Mouse (Mus musculus) stomach, embryonic 14.5 days (tissue): Measurements from ENCODE around the gene Arhgap42. TPM values are rescaled to one million over a fixed set of nuclear protein-coding genes. Genes with fewer than 3 reads are reported as not detected.
A peak's percentile ranks its signal among the peaks of the same experiment; 100 is the strongest.

Experiments
- ATAC-seq: fragments of 200-750 bp; cut with Nextera tagmentation; 2 replicates; pipeline ENCODE4 v1.8.0; 2017; ENCODE audit warnings: low read depth, moderate TSS enrichment; ENCODE audit not compliant: insufficient number of reproducible peaks, insufficient read depth, low FRiP score
- H3K27ac ChIP-seq: fragments of 300-500 bp; sonication (generic); 2 replicates; pipeline ENCODE4 v1.5.1; 2014; ENCODE audit warnings: mild to moderate bottlenecking, low read length, moderate library complexity, mixed read lengths
- H3K27me3 ChIP-seq: fragments of 300-500 bp; sonication (generic); 2 replicates; pipeline ENCODE4 v1.6.1; 2014; ENCODE audit warnings: low read length, control low read depth, mixed read lengths; ENCODE audit not compliant: control insufficient read depth, insufficient read depth
- H3K36me3 ChIP-seq: fragments of 300-500 bp; sonication (generic); 2 replicates; pipeline ENCODE4 v1.6.1; 2014; ENCODE audit warnings: mild to moderate bottlenecking, control low read depth, low read length, moderate library complexity, mixed read lengths; ENCODE audit not compliant: control insufficient read depth, insufficient read depth
- H3K4me1 ChIP-seq: fragments of 300-500 bp; sonication (generic); 2 replicates; pipeline ENCODE4 v1.6.1; 2014; ENCODE audit warnings: low read length, control low read depth, mixed read lengths; ENCODE audit not compliant: control insufficient read depth, insufficient read depth
- H3K4me2 ChIP-seq: fragments of 300-500 bp; sonication (generic); replicated peaks from 2 replicates; pipeline ENCODE4 v1.6.1; 2014; ENCODE audit warnings: low read depth, low read length, control low read depth
- H3K4me3 ChIP-seq: fragments of 300-500 bp; sonication (generic); 2 replicates; pipeline ENCODE4 v1.5.1; 2014; ENCODE audit warnings: low read depth, low read length, control low read depth
- H3K9ac ChIP-seq: fragments of 300-500 bp; sonication (generic); replicated peaks from 2 replicates; pipeline ENCODE4 v1.6.1; 2014; ENCODE audit warnings: low read depth, mild to moderate bottlenecking, control low read depth, low read length, moderate library complexity, mixed read lengths
- H3K9me3 ChIP-seq: fragments of 300-500 bp; sonication (generic); 2 replicates; pipeline ENCODE4 v1.6.1; 2016; ENCODE audit warnings: low read depth, low read length, control low read depth; ENCODE audit not compliant: control insufficient read depth
- WGBS: fragments of 180-500 bp; shearing (Covaris S2); extraction: QIAGEN DNeasy Blood & Tissue Kit; methylation state at CpG from one replicate; pipeline ENCODE4 v1.1.7; 2014; 5-methylcytosine and 5-hydroxymethylcytosine counted together
- polyA plus RNA-seq: library from polyadenylated mRNA; unstranded; fragments of >200 nt; fragmentation: Nextera tagmentation; extraction: Ambion mirVana; gene quantifications from 2 replicates; pipeline ENCODE4 v1.2.1, GENCODE M21; 2014

The Arhgap42 gene
- polyA plus RNA-seq, 1 experiment from 2014 or later = 44.6 TPM

DNA sequence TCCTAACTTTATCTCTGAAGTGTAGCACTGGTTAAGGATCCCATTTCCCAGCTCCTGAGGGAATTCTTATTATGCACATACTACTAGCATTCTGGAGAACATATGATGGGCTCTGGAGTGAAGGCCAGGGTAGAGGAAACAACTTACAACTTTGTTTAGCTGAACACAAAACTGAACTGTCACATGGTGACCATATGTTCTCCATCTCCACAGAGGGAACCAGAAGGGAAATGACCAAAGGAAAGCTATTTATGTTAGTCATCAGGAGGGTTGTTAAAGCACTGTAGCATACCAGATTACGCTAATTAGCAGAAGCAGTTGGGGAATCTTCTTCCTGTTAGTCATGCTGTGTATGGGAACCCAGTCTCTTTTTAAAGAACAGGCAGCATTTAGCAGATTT lies 145.8 kb downstream of the Arhgap42 start:
- H3K4me3 ChIP-seq = no peak overlapping the region
- no peaks in the 10 kb centered on the region for H3K27me3 ChIP-seq
- no peaks in the 10 kb centered on the region for H3K36me3 ChIP-seq
- no peaks in the 10 kb centered on the region for H3K4me1 ChIP-seq
- no peaks in the 10 kb centered on the region for H3K9me3 ChIP-seq
- H3K4me2 ChIP-seq = no peak overlapping the region
- H3K9ac ChIP-seq = no peak overlapping the region
- ATAC-seq = no peak
- no peak overlapping the region for H3K27ac ChIP-seq
- 49% methylated on average over 1 of the region's 1 CpGs for WGBS

DNA sequence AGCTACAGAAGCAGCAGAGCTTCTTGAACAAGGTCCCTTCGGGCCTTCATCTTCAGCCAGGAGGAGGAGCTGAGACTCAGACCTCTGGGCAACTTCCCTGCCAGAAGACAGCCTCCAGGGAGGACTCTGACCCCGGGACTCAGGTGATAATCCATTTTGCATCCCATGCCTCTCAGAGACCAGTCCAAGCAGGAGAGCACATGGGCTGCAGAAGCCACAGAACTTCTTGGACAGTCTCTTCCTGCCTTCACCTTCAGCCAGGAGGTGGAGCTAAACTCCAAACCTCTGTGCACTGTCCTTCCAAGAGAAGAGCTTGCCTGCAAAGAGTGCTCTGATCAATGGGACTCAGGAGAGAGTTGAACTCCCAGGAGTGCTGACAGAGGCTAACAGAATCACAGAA lies 155.5 kb downstream of the Arhgap42 start:
- no peak for ATAC-seq
- no peaks in the 10 kb centered on the region for H3K4me1 ChIP-seq
- H3K4me3 ChIP-seq = no peak overlapping the region
- no peaks in the 10 kb centered on the region for H3K36me3 ChIP-seq
- no peaks in the 10 kb centered on the region for H3K27me3 ChIP-seq
- 81% methylated on average over 2 of the region's 2 CpGs for WGBS
- H3K27ac ChIP-seq = no peak overlapping the region
- no peak overlapping the region for H3K4me2 ChIP-seq
- no peaks in the 10 kb centered on the region for H3K9me3 ChIP-seq
- no peak overlapping the region for H3K9ac ChIP-seq

DNA sequence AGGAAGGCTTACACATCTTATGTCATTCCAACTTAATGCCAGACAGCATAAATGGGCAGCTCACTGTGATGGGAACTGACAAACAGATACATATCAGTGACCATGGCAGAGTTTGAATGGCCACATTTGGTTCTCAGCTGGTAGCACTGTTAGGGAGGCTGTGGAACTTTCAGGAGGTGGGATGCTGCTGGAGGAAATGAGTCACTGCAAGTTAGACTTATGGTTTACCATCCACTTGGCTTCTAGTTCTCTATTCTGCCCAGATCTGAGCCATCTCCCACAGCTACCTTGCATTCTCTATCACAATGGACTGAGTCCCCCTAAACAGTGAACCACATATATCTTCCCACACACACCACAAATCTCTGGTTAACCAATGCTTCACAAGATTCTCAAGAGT lies 186.0 kb downstream of the Arhgap42 start:
- no peak for ATAC-seq
- H3K4me3 ChIP-seq = no peak overlapping the region
- H3K9me3 ChIP-seq = no peaks in the 10 kb centered on the region
- H3K4me1 ChIP-seq = no peaks in the 10 kb centered on the region
- H3K27me3 ChIP-seq = no peaks in the 10 kb centered on the region
- H3K4me2 ChIP-seq = no peak overlapping the region
- no peak overlapping the region for H3K9ac ChIP-seq
- no peaks in the 10 kb centered on the region for H3K36me3 ChIP-seq
- no peak overlapping the region for H3K27ac ChIP-seq

DNA sequence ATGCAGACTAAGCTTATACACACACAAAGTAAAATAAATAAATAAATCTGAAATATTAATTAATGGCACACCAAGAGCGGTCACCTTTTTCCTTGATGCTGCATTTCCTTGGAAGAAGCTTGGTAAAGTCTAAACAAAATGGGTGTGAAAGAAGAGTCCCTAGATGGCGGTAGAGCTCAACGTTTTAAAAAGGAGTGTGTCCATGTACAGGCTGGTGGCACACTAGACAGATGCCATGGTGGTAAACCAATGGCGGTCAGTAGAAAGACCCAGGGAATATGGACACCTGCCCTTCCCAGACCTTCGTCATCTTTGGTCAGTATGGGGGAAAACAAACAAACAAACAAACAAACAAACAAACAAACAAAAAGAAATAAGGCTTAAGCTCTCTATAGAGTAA lies 187.7 kb downstream of the Arhgap42 start:
- H3K27ac ChIP-seq = no peak overlapping the region
- H3K9ac ChIP-seq = no peak overlapping the region
- ATAC-seq = peak; percentile 63; the same call in 1 of the 2 replicates
- H3K4me3 ChIP-seq = no peak overlapping the region
- no peaks in the 10 kb centered on the region for H3K36me3 ChIP-seq
- no peaks in the 10 kb centered on the region for H3K9me3 ChIP-seq
- 43% methylated on average over 5 of the region's 5 CpGs for WGBS
- H3K27me3 ChIP-seq = no peaks in the 10 kb centered on the region
- H3K4me1 ChIP-seq = no peaks in the 10 kb centered on the region
- H3K4me2 ChIP-seq = no peak overlapping the region

DNA sequence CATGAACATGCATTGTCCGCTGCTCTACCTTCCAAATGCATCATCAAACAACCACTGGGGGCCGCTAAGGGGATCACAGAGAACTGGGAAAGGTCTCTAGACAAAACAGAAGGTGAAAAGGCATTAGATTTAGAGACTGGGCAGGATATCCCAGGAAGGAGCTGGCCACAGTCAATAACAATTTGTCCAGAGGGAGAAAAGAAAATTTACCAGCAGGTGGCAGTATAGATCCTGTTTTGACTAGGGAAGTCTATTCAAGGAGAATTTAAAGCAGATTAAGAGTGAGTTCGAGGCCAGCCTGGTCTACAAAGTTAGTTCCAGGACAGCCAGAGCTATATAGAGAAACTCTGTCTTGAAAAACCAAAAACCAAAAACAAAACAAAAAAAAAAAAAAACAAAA lies 189.7 kb downstream of the Arhgap42 start:
- Histone ChIP-seq H3K27ac (no peak overlapping the region), H3K27me3 (no peaks in the 10 kb centered on the region), H3K9ac (no peak overlapping the region), H3K9me3 (no peaks in the 10 kb centered on the region), H3K4me2 (no peak overlapping the region), H3K36me3 (peaks cover 2% of the 10 kb centered on the region; the same call in 1 of the 2 replicates), H3K4me3 (no peak overlapping the region), H3K4me1 (no peaks in the 10 kb centered on the region)
- no peak for ATAC-seq
- 52% methylated on average over 3 of the region's 3 CpGs for WGBS

DNA sequence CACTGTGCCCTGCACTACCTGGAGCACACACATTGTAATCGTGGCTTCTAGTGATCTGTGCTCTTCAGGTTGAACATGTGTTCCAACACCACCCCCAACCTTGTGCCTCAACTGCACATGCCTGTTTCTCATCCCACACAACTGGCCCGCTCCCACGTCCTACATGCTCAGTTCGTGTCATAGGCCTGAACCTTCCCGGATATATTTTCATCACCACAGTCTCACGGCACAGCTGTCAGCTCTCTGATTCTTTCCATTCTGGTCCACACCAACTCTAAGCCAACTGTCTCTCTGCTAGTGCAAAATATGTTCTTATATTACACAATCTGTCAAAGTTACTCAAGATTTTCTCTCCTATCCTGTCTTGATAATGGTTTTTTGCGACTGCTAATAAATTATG lies 197.9 kb downstream of the Arhgap42 start:
- H3K27ac ChIP-seq = no peak overlapping the region
- no peaks in the 10 kb centered on the region for H3K4me1 ChIP-seq

DNA sequence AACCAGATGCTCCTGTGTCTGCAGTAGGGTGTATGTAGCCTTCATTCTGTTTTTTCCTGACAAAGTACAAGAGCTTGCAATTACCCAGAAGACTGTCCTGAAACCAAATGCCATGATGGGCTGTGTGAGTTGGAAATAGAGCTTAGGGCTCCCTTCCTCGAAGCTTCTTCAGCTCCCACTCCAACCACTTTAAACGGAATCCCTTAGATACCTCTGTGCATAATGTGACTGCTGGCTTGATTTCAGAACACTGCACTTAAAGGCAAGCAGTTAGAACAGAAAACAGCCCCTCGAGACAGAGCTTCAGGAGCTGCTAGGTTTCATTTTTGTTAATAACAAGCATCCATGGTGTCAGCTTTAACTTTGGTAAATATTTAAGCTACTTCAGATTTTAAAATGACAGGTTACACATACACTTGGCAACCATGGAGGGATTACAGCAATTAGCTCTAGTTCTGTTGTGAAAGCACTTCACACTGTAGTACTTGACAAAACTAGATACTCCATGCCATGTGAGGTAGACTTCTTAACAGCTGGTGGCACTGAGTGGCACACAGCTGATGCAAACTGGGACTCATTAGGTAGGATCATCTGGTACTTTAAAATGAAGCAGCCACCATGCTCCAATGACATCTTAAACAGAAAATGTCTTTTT lies 201.8 kb downstream of the Arhgap42 start:
- Histone ChIP-seq H3K4me1 (no peaks in the 10 kb centered on the region), H3K36me3 (peaks cover 3% of the 10 kb centered on the region; the same call in 1 of the 2 replicates), H3K9ac (no peak overlapping the region), H3K4me3 (no peak overlapping the region), H3K27ac (no peak overlapping the region), H3K9me3 (no peaks in the 10 kb centered on the region), H3K4me2 (no peak overlapping the region), H3K27me3 (no peaks in the 10 kb centered on the region)
- WGBS = 52% methylated on average over 3 of the region's 3 CpGs
- ATAC-seq = no peak

More for the DNA sequence above, 197.9 kb downstream of the Arhgap42 start:
- no peak for ATAC-seq
- Histone ChIP-seq H3K4me3 (no peak overlapping the region), H3K9ac (no peak overlapping the region), H3K27me3 (no peaks in the 10 kb centered on the region), H3K36me3 (peaks cover 2% of the 10 kb centered on the region; the same call in 1 of the 2 replicates), H3K4me2 (no peak overlapping the region), H3K9me3 (no peaks in the 10 kb centered on the region)
- WGBS = 86% methylated on average over 7 of the region's 7 CpGs

DNA sequence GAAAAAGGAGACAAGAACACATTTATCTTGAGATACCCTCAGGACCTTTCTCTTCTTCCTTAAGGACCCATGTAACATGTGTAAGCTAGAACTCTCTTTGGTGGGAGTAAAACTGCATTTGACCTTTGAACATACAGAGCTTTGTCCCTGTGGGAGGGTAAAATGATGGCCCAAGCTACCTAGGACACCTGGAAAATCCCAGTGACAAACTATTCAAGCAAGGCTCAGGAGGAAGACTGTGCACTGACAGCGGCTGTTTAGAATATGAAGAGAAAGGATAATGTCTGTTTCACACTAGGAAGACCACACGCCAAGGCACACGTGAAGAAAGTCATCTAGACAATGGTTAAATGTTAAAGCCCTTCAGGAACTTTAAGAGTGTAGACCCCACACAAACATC lies 211.0 kb downstream of the Arhgap42 start:
- Histone ChIP-seq H3K4me2 (no peak overlapping the region), H3K4me3 (no peak overlapping the region), H3K27ac (peak overlapping the region; percentile 62; the same call in 1 of the 2 replicates), H3K36me3 (peaks cover 6% of the 10 kb centered on the region; the same call in 1 of the 2 replicates), H3K9me3 (no peaks in the 10 kb centered on the region), H3K4me1 (no peaks in the 10 kb centered on the region), H3K9ac (no peak overlapping the region), H3K27me3 (no peaks in the 10 kb centered on the region)
- ATAC-seq = peak; percentile 25; the same call in 1 of the 2 replicates
- WGBS = 76% methylated on average over 3 of the region's 3 CpGs

DNA sequence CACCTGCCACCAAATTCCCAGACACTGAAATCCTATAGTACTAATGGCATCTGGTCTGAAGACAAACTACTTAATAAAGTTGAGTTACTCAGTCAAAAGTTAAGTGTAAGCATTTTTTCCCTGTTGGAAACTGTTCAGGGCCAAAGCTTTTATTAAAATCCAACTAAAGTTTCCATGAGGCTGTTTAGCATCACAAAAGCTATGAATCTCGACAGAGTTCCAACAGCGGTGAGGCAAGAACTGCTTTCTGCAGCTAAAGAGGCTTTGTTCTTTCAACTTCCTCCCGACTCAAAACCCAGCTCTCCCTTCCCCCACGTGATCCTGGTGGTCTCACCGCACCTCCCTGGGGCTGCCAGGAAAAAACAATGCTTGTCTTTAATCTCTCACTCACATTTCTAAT lies 211.5 kb downstream of the Arhgap42 start:
- no peaks in the 10 kb centered on the region for H3K27me3 ChIP-seq
- H3K36me3 ChIP-seq = peaks cover 6% of the 10 kb centered on the region; the same call in 1 of the 2 replicates
- 19% methylated on average over 5 of the region's 5 CpGs for WGBS
- peak overlapping the region; percentile 62; the same call in 1 of the 2 replicates for H3K27ac ChIP-seq
- H3K9me3 ChIP-seq = no peaks in the 10 kb centered on the region
- H3K4me2 ChIP-seq = no peak overlapping the region
- no peak overlapping the region for H3K4me3 ChIP-seq
- no peaks in the 10 kb centered on the region for H3K4me1 ChIP-seq
- H3K9ac ChIP-seq = no peak overlapping the region
- ATAC-seq = peak; percentile 56; the same call in 1 of the 2 replicates
